Mouse (Mus musculus) yolk sac, embryonic 10.5 days (tissue): ENCODE measurements at regions not wholly inside any gene's neighbourhood (a gene's known extent, or its start where the extent isn't known, plus 50 kb on each side); places are given as distances from the start of the nearest gene placed in this dataset.

Experiments
- DNase-seq: peaks from one replicate; pipeline ENCODE4 v3.0.0-alpha.2; 2017; ENCODE audit warnings: low spot score

- peak; percentile 32 for DNase-seq
Measured at GRCm38 (mm10) chr1:72038518-72038917, 173.6 kb downstream of the Mreg start.

DNA sequence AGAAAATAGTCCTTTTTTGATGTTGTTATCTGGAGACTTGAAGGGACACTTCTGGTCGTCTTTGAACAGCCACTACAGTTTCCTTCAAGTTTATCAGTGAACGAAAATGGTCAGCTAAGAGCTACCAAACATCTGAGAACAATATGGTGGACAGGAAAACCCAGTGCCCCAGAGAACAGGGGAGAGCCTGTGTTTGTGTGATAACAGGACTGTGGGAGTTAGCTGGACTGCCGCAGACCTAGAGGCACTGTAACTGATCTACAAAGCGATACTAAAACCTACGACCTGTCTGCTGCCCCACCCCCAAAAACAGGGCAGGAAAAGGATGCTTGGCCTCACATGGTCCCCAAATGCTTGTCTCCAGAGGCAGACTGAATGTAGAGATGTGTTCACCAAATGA lies 175.5 kb downstream of the Mreg start:
- no peak for DNase-seq

DNA sequence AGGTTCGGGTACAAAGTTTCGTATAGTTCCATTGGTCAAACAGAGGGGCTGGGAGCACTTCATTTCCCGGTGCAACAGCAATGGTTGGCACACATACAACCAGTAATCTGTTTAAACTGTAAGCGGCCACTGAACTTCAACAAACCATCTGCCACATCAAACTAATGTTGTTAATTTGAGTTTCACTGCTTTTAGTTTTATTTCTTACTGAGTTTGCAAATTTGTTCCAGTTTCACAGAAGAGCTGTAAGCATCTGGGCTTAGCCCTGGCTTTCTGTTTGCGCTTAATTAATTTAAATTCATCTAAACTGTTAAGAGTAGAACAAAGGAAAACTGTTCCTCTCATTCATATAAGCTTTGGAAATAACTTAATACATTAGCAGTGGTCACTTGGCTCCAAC lies 176.0 kb downstream of the Mreg start:
- no peak for DNase-seq

DNA sequence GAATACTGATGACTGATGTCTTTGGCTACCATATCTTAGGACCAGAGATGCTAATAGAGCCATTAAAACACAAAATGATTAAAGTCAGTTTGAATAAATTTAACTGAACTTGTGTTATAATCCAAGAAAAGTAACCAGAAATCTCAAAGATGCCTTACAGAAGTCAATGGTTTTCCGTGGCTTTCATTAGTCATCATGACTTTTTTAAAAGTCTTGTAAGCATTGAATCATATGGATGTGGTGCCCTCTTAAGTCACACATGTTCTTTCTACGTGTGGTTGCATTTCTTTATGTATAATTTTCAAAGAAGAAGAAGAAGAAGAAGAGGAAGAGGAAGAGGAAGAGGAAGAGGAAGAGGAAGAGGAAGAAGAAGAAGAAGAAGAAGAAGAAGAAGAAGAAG lies 178.2 kb downstream of the Mreg start:
- DNase-seq, result no peak

DNA sequence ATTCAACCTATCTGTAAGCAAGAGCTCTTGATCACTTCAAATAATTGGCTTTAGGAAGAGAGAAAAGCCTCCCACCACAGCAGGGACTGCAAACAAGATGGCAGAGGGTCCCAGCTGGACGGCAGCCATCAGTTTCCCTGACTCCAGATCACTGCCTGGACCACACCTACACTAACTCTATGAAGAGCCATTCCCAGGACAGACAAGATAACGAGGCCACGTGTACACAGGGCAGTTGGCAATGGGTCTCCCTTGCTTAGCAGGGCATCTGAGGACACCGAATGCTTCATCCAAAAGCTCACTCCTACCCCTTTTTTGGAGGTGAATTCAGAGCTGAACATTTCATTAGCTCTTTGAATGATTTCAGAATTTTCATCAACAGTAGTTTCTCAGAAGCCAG lies 179.9 kb downstream of the Mreg start:
- DNase-seq, result no peak

DNA sequence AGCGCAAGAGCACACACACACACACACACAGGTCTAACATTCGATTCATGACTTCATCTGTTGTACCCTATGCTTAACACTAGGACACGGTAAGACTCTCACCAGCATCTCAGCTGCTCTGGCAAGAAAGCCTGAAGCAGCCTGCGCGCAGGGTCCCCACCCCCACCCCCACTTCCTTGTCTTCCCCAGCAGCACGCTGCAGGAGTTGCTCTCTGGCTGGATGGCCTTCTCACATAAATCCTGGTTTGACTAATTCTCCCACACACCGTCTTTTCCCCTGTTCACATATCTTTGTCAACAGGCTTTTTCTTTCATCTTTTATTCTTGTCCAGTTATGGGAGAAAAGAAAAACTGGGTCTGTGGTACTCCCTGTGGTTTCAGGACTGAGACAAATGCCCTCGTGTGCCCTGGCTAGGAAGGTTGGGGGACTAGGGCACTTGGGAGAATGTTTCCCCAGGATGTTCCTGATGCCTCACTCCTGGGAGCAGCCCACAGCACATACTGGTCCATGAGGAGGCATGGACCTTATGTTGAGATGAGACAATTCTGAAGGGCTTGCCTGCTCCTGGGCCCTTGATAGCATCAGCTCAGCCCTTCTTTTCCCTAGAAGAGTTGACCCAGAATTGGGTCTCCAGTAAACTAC lies 181.2 kb downstream of the Mreg start:
- DNase-seq, result no peak

DNA sequence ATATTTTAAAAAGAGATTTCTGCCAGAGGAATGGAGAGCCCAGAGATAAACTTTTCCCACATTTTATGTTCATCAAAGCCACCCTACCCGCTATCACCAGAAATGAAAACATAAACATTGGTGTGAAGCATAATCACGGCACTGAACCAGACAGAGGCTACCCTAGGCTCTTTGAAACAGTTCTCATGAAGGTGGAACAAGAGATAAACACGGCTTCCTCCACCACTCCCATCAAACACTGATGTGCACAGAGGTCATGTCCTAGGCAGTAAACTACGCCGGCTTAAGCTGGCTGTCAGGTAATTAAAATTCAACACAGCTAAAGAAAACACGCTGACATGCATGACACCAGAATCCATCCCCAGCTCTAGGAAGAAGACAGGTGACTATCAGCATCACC lies 182.5 kb downstream of the Mreg start:
- no peak for DNase-seq

DNA sequence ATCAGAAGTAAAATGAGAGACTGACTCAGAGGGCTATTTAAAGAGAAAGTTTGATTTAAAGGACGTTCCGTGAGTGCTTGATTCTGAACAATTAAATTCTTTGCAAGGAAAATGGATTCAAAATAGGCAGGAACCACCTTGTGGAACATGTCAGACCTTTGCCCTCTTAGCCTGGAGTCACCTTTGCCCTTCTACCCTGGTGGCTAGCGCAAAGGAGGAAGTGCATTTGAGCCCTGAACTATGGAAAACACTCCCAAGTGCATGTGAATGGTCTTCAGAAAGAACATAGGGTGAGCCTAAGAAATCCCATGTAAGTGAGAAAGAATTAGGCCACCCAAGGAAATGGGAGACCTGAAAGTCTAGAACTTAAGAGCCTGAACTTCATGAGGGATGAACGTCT lies 185.2 kb downstream of the Mreg start:
- DNase-seq, result peak; percentile 53

DNA sequence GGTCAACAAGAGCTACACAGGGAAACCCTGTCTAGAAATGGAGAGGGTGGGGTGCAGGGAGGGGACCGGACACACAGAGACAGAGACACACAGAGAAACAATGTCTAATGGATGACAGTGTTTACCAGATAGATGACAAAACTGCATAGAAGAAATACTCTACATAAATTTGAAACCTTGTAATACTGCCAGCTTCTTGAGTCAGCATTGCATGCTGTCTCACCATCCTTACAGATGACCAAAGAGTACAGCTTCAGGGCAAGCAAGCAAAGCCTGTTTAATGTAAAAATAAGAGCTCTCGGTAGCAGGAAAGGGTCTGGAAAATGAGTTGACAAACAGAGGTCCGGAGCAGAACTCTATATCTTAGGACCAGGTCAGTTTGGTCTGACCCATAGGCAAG lies 189.5 kb downstream of the Mreg start:
- no peak for DNase-seq

- DNase-seq, result no peak
Measured at GRCm38 (mm10) chr1:72018479-72019222, 193.5 kb downstream of the Mreg start.

GRCm38 (mm10) chr1:72017814-72018478 lies 194.2 kb downstream of the Mreg start:
- no peak for DNase-seq

DNA sequence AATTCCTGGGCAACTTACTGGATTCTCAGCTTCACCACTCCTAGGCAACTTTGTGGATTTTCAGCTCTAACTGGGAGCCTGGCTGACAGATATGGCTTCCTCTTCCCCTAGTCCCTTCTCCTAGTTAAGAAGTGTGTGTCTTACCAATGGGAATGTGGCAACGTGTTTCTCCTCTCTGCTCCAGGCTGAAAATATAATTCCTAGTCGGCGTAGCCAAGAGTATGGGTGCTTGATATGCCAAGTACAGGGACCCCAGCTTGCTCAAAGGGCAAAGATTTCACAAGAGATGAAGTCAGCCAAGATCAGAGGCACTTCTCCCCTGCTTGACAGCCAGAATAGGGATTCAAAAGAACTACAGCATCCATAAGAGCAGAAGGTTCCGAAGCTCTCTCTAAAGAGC lies 196.6 kb downstream of the Mreg start:
- DNase-seq, result no peak

GRCm38 (mm10) chr1:72014580-72014979 lies 197.5 kb downstream of the Mreg start:
- no peak for DNase-seq

- no peak for DNase-seq
Measured at GRCm38 (mm10) chr1:72013863-72014262, 198.2 kb downstream of the Mreg start.

- peak; percentile 25 for DNase-seq
Measured at GRCm38 (mm10) chr1:72012710-72013109, 199.4 kb downstream of the Mreg start.

DNA sequence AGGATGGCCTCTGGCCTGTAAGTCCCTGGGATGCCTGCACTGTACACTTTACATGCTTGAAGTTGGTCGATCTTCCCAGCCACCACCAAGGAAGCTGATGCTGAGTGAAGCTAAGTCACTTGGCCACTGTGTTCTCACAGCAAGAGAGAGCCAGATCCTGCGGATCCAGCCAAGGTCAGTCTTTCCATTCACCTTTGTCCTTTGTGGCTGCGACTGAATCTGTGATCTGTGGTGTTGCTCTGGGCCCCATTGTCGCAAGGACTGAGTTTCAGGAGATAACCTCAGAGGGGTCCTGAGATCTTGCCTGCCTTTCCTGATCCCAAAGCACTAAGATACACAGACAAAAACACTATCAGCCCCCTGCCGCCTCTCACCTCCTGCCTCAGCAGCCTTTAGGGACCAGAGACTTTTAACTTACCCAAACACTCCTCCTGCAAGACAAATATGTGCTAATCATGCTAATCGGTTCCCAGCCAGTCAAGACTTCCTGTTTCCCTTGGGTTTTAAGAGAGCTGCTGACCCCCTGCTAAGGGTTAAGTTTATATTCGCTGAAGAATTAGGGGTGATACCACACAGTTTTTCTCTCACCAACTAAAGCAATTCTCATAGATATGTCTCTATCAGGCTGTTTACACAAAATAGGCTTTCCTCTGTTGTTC lies 202.7 kb downstream of the Mreg start:
- peak; percentile 31 for DNase-seq

- DNase-seq, result peak; percentile 16
Measured at GRCm38 (mm10) chr1:72006696-72007291, 205.3 kb downstream of the Mreg start.

DNA sequence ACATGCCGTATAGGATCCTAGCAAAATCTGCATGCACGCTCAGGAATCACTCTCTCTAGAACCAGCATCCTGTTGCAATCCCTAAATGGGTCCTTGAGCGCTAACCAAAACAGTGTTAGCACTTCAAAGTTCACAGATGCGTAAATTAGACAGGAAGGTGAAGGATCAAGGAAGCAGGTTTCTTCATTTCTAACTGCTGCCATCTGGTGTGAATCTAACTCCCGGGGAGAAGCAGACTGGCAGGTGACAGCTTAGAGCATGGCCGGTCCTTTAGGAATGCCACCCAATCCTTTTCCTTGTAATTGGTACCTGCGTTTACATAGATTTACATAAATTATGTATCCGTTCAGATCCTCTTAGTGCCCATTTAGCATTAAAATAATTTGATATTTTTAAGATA lies 206.2 kb downstream of the Mreg start:
- no peak for DNase-seq

- no peak for DNase-seq
Measured at GRCm38 (mm10) chr1:72005550-72005949, 206.6 kb downstream of the Mreg start.

DNA sequence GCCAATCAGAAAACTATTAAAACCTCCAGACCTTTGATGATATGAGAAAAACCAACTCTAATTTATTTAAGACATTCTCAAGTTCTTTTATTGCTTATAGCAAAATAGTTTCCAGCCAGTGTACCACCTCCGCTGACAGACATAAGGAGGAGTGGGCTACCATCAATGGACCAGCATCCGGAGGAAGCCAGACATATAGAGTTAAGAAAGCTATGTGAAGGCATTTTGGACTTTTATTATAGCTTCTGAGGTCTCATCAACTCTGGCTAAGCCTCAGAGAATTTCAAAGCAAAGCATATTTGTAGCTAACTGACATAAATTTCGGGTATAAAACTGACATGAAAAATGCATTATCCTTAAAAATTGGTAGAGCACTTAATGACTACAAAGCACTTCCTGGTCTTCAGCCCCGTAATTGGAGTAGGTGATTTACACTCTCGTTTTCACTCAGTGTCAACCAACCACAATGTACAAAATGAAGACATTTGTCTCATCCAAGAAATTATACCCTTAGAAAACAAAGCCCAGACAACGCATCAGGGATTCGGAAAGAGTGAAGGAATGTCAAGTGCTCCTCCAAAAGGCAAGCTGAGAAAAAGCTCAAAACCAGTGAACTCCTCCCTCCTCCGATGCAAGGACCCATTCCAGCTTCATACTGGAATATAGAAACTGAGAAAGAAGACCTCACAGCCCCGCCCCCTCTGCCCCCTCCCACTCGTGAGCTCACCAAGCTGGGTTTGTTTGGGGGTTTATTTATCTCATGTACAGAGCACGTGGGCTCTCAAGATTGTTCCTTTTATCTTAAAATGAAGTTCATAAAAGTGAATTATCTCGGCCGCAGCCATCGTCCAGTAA lies 208.5 kb downstream of the Mreg start:
- no peak for DNase-seq

GRCm38 (mm10) chr1:72002471-72003116 lies 209.5 kb downstream of the Mreg start:
- DNase-seq, result peak; percentile 48
